Mouse (Mus musculus) myocyte (in vitro differentiated cells): ENCODE results near the gene Rnf222. TPM values are rescaled to one million over a fixed set of nuclear protein-coding genes. Genes with fewer than 3 reads are reported as not detected.

Source experiments
- H3K27me3 ChIP-seq: one replicate; pipeline ENCODE4 v1.6.1; 2011; ENCODE audit not compliant: control insufficient read depth, insufficient read depth, insufficient read length
- H3K36me3 ChIP-seq: one replicate; pipeline ENCODE4 v1.6.1; 2011; ENCODE audit not compliant: control insufficient read depth, insufficient read depth
- H3K4me2 ChIP-seq: one replicate; pipeline ENCODE4 v1.6.1; 2011; ENCODE audit warnings: low read depth, control low read depth
- H3K4me3 ChIP-seq: one replicate; pipeline ENCODE4 v1.5.1; 2011; ENCODE audit warnings: mild to moderate bottlenecking, control low read depth, moderate library complexity
- H3K79me2 ChIP-seq: one replicate; pipeline ENCODE4 v1.6.1; 2011; ENCODE audit not compliant: control insufficient read depth, insufficient read depth
- H3ac ChIP-seq: one replicate; pipeline ENCODE4 v1.6.1; 2011; ENCODE audit not compliant: control insufficient read depth, insufficient read length
- CEBPB ChIP-seq: IDR thresholded peaks from 2 replicates; pipeline ENCODE4 v1.6.1; 2011; ENCODE audit warnings: mild to moderate bottlenecking, moderate library complexity; ENCODE audit not compliant: poor library complexity, insufficient read depth, severe bottlenecking
- E2F4 ChIP-seq: IDR thresholded peaks from one replicate; pipeline ENCODE4 v1.6.1; 2011; ENCODE audit warnings: mild to moderate bottlenecking, control low read depth, moderate library complexity; ENCODE audit not compliant: insufficient read depth
- MAX ChIP-seq: IDR thresholded peaks from one replicate; pipeline ENCODE4 v1.6.1; 2011; ENCODE audit warnings: low read depth, mild to moderate bottlenecking, control low read depth
- MYOD1 ChIP-seq, 3 experiments: IDR thresholded peaks; one replicate each; pipeline ENCODE4 v1.6.1; 2011; ENCODE audit warnings: control low read depth in 2 of 3, low read depth in 2 of 3, mild to moderate bottlenecking in 2 of 3, moderate library complexity in 1 of 3; ENCODE audit not compliant: insufficient read length in 2 of 3, control insufficient read depth in 1 of 3
- MYOG ChIP-seq, 3 experiments: IDR thresholded peaks; one replicate each; pipeline ENCODE4 v1.6.1; 2011; ENCODE audit warnings: control low read depth in 2 of 3, low read depth in 2 of 3, mild to moderate bottlenecking in 2 of 3; ENCODE audit not compliant: insufficient read length in 2 of 3, control insufficient read depth in 1 of 3, insufficient read depth in 1 of 3
- POLR2A ChIP-seq: IDR thresholded peaks from one replicate; pipeline ENCODE4 v1.6.1; 2011; ENCODE audit warnings: low read depth, mild to moderate bottlenecking, control low read depth, moderate library complexity; ENCODE audit not compliant: insufficient read length
- POLR2AphosphoS2 ChIP-seq: IDR thresholded peaks from one replicate; pipeline ENCODE4 v1.6.1; 2011; ENCODE audit warnings: low read depth, control low read depth; ENCODE audit not compliant: insufficient read length
- REST ChIP-seq: IDR thresholded peaks from one replicate; pipeline ENCODE4 v1.6.1; 2011; ENCODE audit warnings: mild to moderate bottlenecking, control low read depth, moderate library complexity; ENCODE audit not compliant: insufficient read depth, insufficient read length
- SRF ChIP-seq: IDR thresholded peaks from one replicate; pipeline ENCODE4 v1.6.1; 2011; ENCODE audit warnings: low read depth; ENCODE audit not compliant: control insufficient read depth, insufficient read length
- TCF12 ChIP-seq: IDR thresholded peaks from one replicate; pipeline ENCODE4 v1.6.1; 2011; ENCODE audit warnings: mild to moderate bottlenecking, control low read depth; ENCODE audit not compliant: poor library complexity, insufficient read depth, severe bottlenecking
- TCF3 ChIP-seq: IDR thresholded peaks from one replicate; pipeline ENCODE4 v1.6.1; 2011; ENCODE audit warnings: low read depth, control low read depth; ENCODE audit not compliant: insufficient read length
- USF1 ChIP-seq: IDR thresholded peaks from one replicate; pipeline ENCODE4 v1.6.1; 2011; ENCODE audit warnings: low read depth, mild to moderate bottlenecking, control low read depth, moderate library complexity
- polyA plus RNA-seq: library from polyadenylated mRNA; unstranded; fragments of >200 nt; fragmentation: generic; extraction: Trizol; gene quantifications from one replicate; pipeline ENCODE4 v1.2.1, GENCODE M21; 2012; ENCODE audit warnings: missing spikeins

Rnf222 gene
- polyA plus RNA-seq, 1 experiment = not detected

DNA sequence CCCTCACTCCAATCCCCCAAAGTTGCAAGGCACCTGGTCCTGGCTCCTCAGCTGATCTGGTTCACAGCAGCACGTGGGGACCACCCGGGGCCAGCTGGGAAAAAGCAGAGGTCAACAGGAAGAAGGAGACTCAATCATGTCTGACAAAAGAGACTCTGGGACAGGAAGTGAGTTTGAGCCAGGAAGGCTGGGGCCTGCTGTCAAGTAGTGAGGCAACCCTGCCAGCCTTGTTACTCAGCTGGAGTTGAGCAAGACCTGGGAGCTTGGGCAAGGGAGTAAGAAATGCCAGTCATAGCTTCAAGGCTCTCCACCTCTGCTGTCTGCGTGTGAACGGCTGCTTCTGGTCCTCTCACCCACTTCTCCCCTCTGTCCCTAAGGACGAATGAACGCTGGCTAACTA is 16.6 kb upstream of the Rnf222 start, which contains the start of gene Ndel1:
Gene Ndel1, minus strand, starts transcription at position 111 of the 400 bp plus-strand sequence.
- TF ChIP-seq CEBPB = peak; percentile 85
- TF ChIP-seq MYOD1 (IDR thresholded peaks at IDR 0.05; ENCODE audit: control insufficient read depth in 1 of 3, insufficient read length in 2 of 3, low read depth in 2 of 3) = no peak
- TF ChIP-seq TCF3 = no peak
- no peak for TF ChIP-seq MAX
- no peak for TF ChIP-seq POLR2AphosphoS2
- no peak for TF ChIP-seq E2F4
- Histone ChIP-seq H3K36me3 (no peaks in the 10 kb centered on the region), H3K4me2 (peak within 1 kb of the TSS; percentile 50), H3ac (no peak within 1 kb of the TSS), H3K79me2 (no peaks in the 10 kb centered on the region), H3K4me3 (no peak within 1 kb of the TSS), H3K27me3 (no peaks in the 10 kb centered on the region)

DNA sequence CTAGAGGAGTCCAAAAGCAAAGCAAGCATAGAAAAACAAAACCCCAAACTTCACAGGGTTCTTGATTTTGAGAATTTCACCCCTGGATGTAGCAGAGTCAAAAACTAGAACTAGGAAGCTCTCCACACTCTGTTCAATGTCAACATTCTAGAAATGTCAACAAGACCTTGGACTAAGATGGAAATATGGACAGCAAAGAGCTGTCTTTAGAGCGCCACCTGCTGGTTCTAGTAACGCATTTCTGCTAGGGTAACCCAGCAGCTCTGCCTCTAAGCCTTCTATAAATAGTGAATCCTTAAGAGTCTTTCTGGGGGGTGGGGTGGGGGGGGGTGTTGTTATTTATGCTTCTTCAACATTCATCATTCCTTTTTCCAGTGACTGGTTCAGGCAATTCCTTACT is 13.5 kb upstream of the Rnf222 start:
- TF ChIP-seq CEBPB (no peak), E2F4 (no peak), REST (no peak), SRF (no peak), POLR2AphosphoS2 (no peak), TCF12 (no peak), MAX (no peak), TCF3 (no peak), MYOD1 (IDR thresholded peaks at IDR 0.05; ENCODE audit: control insufficient read depth in 1 of 3, insufficient read length in 2 of 3, low read depth in 2 of 3) (no peak), POLR2A (no peak), USF1 (no peak)
- H3K4me2 ChIP-seq = no peak overlapping the region

DNA sequence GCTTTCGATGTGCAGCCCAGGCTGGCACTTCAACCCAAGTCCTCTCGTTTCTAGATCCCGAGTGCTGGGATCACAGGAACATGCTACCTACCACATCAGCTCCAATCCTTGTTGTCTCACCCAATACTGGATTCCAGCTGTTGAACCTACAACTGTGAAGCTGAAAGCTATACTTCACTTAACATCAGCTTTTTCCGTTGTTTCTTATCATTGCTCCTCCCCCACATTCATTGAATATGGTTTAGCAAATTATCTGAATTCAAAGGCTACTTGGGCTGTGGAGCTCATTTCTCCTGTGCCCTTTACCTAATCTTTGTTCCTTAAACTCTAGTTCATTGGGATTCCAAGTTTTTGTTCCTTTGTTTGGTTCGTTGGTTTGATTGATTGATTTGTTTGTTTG is 9.5 kb upstream of the Rnf222 start:
- H3K27me3 ChIP-seq = peaks cover 18% of the 10 kb centered on the region
- H3K36me3 ChIP-seq = no peaks in the 10 kb centered on the region
- H3K4me3 ChIP-seq = no peak overlapping the region
- no peak overlapping the region for H3ac ChIP-seq
- H3K79me2 ChIP-seq = no peaks in the 10 kb centered on the region
- TF ChIP-seq TCF3 = no peak
- no peak for TF ChIP-seq POLR2AphosphoS2
- no peak for TF ChIP-seq MYOG (IDR thresholded peaks at IDR 0.05; ENCODE audit: control insufficient read depth in 1 of 3, insufficient read depth in 1 of 3, insufficient read length in 2 of 3, low read depth in 2 of 3)
- no peak for TF ChIP-seq E2F4
- no peak for TF ChIP-seq SRF
- no peak for TF ChIP-seq REST
- no peak for TF ChIP-seq POLR2A
- TF ChIP-seq MAX = no peak
- no peak for TF ChIP-seq USF1
- TF ChIP-seq MYOD1 (IDR thresholded peaks at IDR 0.05; ENCODE audit: control insufficient read depth in 1 of 3, insufficient read length in 2 of 3, low read depth in 2 of 3) = no peak
- TF ChIP-seq TCF12 = no peak
- no peak for TF ChIP-seq CEBPB
- no peak overlapping the region for H3K4me2 ChIP-seq

More for the DNA sequence above, 13.5 kb upstream of the Rnf222 start:
- Histone ChIP-seq H3K36me3 (no peaks in the 10 kb centered on the region), H3ac (no peak overlapping the region), H3K79me2 (no peaks in the 10 kb centered on the region), H3K27me3 (peaks cover 10% of the 10 kb centered on the region), H3K4me3 (no peak overlapping the region)

DNA sequence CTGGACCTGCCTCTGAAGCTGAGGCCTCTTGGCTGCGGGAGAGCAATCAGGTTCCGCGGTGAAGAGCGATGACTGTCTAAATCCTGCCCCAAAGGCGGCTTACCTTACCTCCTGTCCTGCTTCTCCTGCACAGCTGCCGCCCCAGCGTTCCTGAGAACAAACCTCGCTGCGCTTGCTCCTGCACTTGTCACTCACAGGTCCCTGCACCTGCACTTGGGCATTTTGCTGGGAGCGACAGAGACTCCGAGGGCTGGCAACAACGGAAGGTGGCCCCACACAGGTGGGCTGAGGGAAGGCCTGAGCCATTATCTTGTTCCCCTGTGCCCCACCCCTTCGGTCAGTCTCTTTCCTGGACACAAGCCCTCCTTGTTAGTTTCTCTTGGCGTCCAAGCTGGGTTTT is 6.2 kb upstream of the Rnf222 start:
- H3K4me2 ChIP-seq = no peak overlapping the region
- TF ChIP-seq SRF (no peak), MYOD1 (IDR thresholded peaks at IDR 0.05; ENCODE audit: control insufficient read depth in 1 of 3, insufficient read length in 2 of 3, low read depth in 2 of 3) (no peak), CEBPB (no peak), E2F4 (no peak), MYOG (IDR thresholded peaks at IDR 0.05; ENCODE audit: control insufficient read depth in 1 of 3, insufficient read depth in 1 of 3, insufficient read length in 2 of 3, low read depth in 2 of 3) (no peak), TCF3 (no peak), TCF12 (no peak), REST (no peak), POLR2A (no peak), MAX (no peak), USF1 (no peak), POLR2AphosphoS2 (no peak)

DNA sequence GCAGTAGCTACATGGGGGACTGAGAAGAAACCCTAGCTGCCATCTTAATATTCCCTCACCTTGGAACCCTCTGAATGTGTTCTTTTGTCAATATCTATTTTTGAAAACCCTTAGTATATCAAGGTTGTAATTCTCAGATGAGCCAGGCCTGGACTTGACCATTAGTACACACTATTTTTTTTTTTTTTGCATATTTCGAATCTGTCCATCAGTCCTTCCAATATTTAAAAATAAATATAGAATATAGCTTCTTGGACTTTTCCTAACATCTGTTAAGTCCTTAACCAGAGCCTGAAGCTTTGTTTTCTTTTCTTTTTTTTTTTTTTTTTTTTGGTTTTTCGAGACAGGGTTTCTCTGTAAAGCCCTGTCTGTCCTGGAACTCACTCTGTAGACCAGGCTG is 4.5 kb upstream of the Rnf222 start:
- TF ChIP-seq CEBPB (no peak), MAX (no peak), POLR2AphosphoS2 (no peak), SRF (no peak), USF1 (no peak), TCF3 (no peak), E2F4 (no peak), MYOG (IDR thresholded peaks at IDR 0.05; ENCODE audit: control insufficient read depth in 1 of 3, insufficient read depth in 1 of 3, insufficient read length in 2 of 3, low read depth in 2 of 3) (no peak), REST (no peak)
- Histone ChIP-seq H3K79me2 (no peaks in the 10 kb centered on the region), H3K36me3 (no peaks in the 10 kb centered on the region), H3K4me3 (no peak overlapping the region), H3ac (no peak overlapping the region), H3K4me2 (no peak overlapping the region), H3K27me3 (peaks cover 24% of the 10 kb centered on the region)

More for the DNA sequence above, 6.2 kb upstream of the Rnf222 start:
- H3K36me3 ChIP-seq = no peaks in the 10 kb centered on the region
- H3ac ChIP-seq = no peak overlapping the region
- H3K27me3 ChIP-seq = peaks cover 18% of the 10 kb centered on the region
- no peaks in the 10 kb centered on the region for H3K79me2 ChIP-seq
- H3K4me3 ChIP-seq = no peak overlapping the region
